Mouse (Mus musculus) right cerebral cortex, postnatal 4 days (tissue): ENCODE data around the gene Mdga1.
A peak's percentile ranks its signal among the peaks of the same experiment; 100 is the strongest.

Experiments
- DNase-seq: peaks from one replicate; pipeline ENCODE4 v3.0.0-alpha.2; 2022

Mdga1 gene

DNA sequence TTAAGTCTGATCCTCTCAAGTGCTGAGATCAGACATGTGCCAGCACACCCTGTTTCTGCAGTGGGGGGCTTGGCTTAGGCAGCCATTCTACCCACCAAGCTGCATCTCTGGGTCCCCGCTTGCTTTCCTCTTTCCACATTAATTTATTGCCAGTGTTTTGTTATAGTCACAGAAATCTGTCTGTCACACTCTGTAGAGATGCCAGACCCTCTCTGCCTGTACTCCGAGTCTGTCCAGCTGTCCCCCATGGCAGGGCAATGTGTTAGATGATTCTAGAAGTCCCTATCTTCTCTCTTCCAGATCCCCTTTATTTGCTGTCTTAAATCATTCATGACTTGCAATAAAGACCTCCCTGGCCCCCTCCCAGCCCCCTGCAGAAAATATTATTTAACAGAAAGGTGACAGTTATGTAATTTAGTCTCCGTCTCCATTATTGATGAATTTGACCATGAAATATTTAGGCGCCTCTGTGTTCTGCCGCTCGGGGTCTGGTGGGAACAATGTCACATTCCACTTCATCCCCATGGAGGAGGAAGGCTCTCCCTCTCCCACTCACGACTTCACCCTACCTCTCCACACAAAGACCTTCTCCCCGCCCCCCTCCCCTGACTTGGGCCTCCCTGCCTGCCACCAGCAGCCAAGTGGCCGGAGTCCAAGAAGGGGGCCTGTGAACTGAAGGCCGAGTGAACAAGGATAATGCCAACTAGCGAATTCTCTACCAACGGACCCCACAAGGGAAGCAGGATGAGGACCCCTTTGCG is 50.9 kb downstream of the Mdga1 start:
- DNase-seq, result peak; percentile 34

DNA sequence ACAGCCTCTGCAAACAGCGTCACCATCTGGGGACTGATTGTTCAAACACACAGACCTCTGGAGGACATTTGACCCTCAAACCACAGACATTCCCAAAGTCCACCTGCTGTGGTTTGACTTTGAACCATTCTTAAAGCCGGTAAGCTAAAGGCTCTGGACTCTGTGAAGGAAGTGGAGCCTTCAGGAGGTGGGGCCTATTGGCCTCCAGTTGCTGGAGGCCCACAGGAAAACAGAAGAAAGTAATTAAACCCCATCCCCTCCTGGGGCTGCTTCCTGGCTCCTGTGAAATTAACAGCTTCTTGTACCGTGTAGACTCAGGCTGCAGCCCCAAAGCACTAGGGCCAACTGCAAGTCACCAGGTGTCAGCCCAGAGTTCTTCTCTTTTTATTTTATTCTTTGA is 52.9 kb downstream of the Mdga1 start:
- DNase-seq, result no peak

GRCm38 (mm10) chr17:29915820-29916219 is 54.1 kb downstream of the Mdga1 start:
- no peak for DNase-seq

DNA sequence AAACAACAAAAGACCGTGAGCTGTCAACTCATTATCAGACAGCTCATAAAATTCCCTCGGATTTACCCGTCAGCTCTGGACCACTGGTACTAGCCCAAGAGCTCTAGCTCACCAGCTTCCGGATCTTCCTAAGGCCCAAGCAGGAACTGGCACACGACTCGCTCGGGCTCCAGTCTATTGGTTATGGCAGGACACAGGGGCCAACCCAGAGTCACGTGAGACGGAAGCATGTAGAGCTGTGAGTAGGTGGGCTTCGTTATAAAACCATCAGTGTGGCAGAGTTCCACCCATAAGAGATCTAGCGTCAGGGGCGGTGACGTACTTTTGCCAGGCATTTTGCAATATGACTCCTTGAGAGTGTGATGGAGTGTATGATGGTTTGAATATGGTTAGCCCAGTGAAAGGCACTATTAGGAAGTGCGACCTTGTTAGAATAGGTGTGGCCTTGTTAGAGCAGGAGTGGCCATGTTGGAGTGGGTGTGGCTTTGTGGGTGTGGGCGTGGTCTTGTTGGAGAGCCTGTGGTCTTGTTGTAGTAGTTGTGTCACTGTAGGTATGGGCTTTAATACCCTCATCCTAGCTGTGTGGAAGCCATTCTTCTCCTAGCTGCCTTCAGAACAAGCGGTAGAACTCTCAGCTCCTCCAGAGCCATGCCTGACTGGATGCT is 56.5 kb downstream of the Mdga1 start:
- no peak for DNase-seq

DNA sequence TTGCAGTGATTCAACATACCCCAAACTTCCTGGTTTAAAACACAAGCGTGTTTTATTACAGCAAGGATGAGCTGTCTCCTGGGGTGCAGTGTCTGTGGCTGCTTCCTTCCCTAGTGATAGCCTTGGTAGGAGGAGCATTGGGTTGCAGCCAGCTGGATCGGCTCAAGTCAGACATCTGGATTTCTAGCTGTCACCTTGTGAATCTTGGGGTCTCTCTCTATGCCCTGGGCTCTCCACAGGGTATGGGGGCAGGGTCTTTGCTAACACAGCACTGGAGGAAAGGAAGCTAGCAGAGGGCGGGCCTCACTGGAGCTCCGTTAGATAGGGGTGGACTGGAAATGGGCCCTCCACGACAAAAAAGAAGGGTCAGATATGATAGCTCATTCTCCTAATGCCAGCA is 57.2 kb downstream of the Mdga1 start:
- no peak for DNase-seq

DNA sequence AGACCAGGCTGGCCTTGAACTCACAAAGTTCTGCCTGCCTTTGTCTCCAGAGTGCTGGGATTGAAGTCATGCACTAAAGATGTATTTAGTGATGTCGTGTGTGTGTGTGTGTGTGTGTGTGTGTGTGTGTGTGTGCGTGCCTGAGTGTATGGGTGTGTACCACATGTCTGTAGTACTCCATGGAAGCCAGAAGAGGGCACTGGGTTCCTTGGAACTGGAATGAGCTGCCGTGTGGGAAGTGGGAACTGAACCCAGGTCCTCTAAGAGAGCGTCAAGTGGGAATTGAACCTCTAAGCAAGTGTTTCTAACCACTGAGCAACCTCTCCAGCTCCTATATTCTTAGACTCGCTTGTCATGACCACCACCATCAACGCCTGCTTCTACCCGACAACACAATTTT is 60.9 kb downstream of the Mdga1 start:
- no peak for DNase-seq

GRCm38 (mm10) chr17:29904694-29905093 is 65.2 kb downstream of the Mdga1 start:
- no peak for DNase-seq

- DNase-seq, result peak; percentile 54
These were observed 67.3 kb downstream of the Mdga1 start for GRCm38 (mm10) chr17:29902406-29903155.

- DNase-seq, result no peak
These were observed 69.6 kb downstream of the Mdga1 start for GRCm38 (mm10) chr17:29900289-29900688.

GRCm38 (mm10) chr17:29896181-29897054 is 73.5 kb downstream of the Mdga1 start:
- peak; percentile 54 for DNase-seq

DNA sequence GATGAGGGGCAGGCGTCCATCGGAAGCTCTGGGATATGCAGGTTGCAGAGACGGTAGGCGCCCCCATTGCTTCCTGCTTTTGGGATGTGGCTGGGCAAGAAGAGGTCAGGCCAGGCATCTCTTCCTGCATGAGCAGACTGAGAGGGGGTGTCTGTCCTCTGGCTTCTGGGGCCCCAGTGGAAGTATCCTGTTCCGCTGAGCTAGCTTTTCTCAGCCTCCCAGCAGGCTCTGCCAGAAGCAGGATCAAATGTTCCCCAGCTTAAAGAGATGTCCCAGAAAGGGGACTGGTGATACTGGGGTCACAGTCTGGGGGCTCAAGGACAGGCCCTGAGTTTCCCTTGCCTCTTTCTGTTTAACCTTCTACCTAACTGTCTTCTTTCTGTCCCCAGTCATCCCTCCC is 74.3 kb downstream of the Mdga1 start:
- DNase-seq, result no peak

- DNase-seq, result no peak
These were observed 74.9 kb downstream of the Mdga1 start for GRCm38 (mm10) chr17:29894965-29895364.

- DNase-seq, result no peak
These were observed 79.3 kb downstream of the Mdga1 start for GRCm38 (mm10) chr17:29890451-29891110.

DNA sequence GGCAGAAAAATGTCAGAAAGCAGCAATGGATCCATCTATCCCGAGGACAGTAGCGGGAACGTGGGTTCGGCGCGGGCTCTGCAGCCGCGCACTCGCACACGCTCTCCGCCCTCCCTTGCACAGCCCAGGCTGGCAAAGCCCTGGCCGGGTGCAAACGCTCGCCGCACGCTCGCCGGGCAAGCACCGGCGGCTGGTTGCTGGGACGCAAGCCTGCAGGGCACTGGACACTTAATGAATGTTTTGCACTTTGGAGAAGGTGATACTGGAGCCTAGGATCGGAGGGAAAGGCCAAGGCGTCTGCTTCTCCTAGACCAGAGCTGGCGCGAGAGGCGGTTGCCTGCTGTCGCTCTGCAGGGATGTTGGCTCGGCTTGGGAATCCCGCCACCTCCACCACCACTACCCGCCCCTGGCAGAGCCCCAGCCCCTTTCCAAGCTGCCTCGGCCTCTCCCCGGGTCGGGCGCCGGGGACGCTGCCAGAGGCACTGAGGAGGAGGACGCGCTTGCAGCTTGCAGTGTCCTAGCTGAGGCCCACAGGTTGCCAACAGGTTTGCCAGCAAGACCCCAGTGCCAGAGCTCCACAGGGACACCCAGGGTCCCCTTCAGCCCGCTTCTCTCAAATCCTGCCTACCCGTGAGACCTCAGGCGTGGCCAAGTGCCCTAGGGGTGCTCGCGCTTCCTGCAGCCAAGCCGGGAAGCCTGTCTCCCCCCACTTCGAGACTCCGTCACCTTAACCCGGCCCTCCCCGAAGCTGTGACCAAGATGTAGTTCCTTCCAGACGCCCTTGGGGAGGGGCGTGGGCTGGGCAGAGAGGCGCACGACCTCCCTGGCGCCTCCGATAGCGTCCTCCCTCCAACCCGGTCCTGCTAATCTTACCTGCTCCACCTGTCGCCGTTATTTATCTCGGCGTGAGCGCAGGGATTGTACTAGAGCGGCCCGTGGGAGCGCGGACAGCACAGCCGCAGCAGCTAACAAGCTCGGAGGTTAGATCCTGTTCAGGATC is 80.6 kb downstream of the Mdga1 start:
- DNase-seq, result peak; percentile 74

- peak; percentile 76 for DNase-seq
These were observed 81.7 kb downstream of the Mdga1 start for GRCm38 (mm10) chr17:29887881-29888826.

GRCm38 (mm10) chr17:29887271-29887880 is 82.5 kb downstream of the Mdga1 start:
- peak; percentile 39 for DNase-seq

DNA sequence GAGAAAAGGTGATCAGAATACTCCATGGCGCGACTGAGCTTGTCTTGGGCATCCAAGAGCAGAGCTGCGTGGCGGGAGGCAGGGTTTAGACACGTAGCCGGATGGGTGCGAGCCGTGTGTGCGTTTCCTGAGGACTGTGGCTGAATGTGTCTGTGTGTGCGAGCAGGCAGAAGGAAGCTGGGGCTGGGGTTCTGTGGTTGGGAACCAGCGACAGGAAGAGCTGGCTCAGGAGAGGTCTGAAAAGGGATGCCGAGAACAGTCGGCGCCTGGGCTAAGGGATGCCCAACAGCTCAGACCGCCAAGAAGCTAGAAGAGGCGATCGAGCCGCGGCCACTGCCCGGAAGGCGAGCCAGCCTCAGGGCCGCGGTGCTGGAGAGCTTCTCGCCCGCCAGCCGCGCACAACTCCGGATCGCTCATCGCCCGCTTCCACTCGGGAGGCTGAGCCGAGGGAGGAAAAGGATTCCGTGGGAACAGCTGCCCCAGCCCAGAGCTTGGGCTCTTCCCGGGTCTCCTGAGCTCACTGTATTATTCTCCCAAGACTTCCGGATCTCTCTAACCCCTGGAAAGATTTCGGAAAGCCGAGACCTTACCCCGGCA is 83.1 kb downstream of the Mdga1 start:
- peak; percentile 50 for DNase-seq

DNA sequence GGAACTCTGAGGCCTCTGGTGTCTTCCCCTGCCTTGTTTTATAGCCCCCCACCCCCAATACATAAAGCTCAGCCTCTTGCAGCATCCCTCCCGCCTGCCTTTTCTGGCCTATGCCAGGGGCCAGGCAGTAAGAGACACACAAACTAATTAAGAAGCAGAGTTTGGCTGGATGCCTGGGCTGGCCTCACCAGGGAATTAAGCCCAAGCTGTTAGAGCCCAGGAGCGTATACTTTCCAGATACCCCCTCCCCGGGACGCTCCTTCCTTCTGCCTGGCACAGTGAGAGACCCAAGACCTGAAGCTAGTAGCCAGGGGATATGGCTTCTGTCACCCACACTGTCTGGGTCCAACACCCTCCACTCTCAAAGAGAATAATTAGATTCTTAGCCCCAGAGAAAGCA is 83.8 kb downstream of the Mdga1 start:
- peak; percentile 76 for DNase-seq

DNA sequence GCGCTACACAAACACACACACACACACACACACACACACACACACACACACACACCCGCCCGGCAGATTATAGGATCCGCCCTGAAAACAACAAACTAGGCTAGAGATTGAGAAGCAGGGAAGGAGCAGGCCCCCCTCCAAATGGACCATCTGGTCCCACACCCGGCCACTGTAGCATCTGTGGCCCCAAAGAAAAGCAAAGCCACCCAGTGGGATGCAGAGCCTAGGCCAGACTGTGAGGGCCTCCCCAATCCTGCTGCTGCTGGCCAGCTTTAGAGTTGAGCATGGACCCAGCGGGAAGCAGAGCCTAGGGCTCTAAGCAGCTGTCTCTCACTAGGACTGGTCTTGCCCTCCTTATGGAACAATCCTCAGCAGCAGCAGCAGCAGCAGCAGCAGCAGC is 85.3 kb downstream of the Mdga1 start:
- peak; percentile 21 for DNase-seq
